Mouse (Mus musculus) hindbrain, embryonic 13.5 days (tissue): ENCODE measurements around the gene Gpr68. TPM values are rescaled to one million over a fixed set of nuclear protein-coding genes. Genes with fewer than 3 reads are reported as not detected.

Experiments
- ATAC-seq: fragments of 200-750 bp; cut with Nextera tagmentation; 2 replicates; pipeline ENCODE4 v1.8.0; 2017; ENCODE audit warnings: moderate TSS enrichment; ENCODE audit not compliant: low FRiP score
- H3K27ac ChIP-seq: fragments of 300-500 bp; sonication (generic); 2 replicates; pipeline ENCODE4 v1.5.1; 2015; ENCODE audit warnings: inconsistent platforms, mild to moderate bottlenecking, moderate library complexity
- H3K27me3 ChIP-seq: fragments of 300-500 bp; sonication (generic); 2 replicates; pipeline ENCODE4 v1.6.1; 2015; ENCODE audit warnings: mild to moderate bottlenecking, inconsistent platforms
- H3K36me3 ChIP-seq: fragments of 300-500 bp; sonication (generic); 2 replicates; pipeline ENCODE4 v1.6.1; 2015; ENCODE audit warnings: mild to moderate bottlenecking, inconsistent platforms
- H3K4me1 ChIP-seq: fragments of 300-500 bp; sonication (generic); replicated peaks from 2 replicates; pipeline ENCODE4 v1.6.1; 2015; ENCODE audit warnings: inconsistent platforms
- H3K4me2 ChIP-seq: fragments of 300-500 bp; sonication (generic); 2 replicates; pipeline ENCODE4 v1.6.1; 2015; ENCODE audit warnings: inconsistent platforms, mild to moderate bottlenecking, moderate library complexity
- H3K4me3 ChIP-seq: fragments of 300-500 bp; sonication (generic); 2 replicates; pipeline ENCODE4 v1.5.1; 2015; ENCODE audit warnings: mild to moderate bottlenecking, inconsistent platforms
- H3K9ac ChIP-seq: fragments of 300-500 bp; sonication (generic); 2 replicates; pipeline ENCODE4 v1.6.1; 2015; ENCODE audit warnings: mild to moderate bottlenecking, inconsistent platforms
- H3K9me3 ChIP-seq: fragments of 300-500 bp; sonication (generic); 2 replicates; pipeline ENCODE4 v1.6.1; 2016; ENCODE audit warnings: inconsistent platforms
- WGBS: fragments of 180-500 bp; shearing (Covaris S2); methylation state at CpG from one replicate; pipeline ENCODE4 v1.1.7; 2015; 5-methylcytosine and 5-hydroxymethylcytosine counted together
- polyA plus RNA-seq: library from polyadenylated mRNA; unstranded; fragments of >200 nt; fragmentation: Nextera tagmentation; extraction: Ambion mirVana; gene quantifications from 2 replicates; pipeline ENCODE4 v1.2.1, GENCODE M21; 2015

Gpr68 gene
- polyA plus RNA-seq, 1 experiment from 2014 or later: 1.6 TPM

DNA sequence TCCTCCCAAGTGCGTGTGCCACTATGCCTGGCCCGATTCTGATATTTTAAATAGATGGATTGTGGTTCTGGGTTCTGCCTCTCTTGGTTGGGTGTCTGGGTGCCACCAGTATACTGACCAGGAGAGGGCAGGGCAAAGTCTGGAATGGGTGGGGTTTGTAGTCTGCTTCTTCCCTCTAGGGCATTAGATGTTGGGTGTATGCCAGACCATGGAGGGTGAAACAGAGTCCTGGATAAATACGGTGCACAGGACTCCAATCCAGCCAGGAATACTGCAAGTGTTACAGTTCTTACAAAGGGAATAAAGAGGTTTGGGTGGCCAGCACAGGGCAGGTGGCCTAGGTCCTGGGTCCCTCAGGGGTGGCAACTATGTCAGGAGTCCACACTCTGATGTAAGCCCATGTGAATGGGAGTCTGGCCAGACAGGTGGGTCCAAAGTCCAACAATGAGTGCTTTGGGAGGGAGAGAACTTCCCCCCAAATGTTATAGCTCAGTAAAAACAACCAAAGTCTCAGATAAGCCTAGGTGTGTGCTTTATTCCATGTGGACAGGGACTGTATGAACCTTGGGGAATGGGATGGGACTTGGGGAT is 45.0 kb downstream of the Gpr68 start:
- no peak overlapping the region for H3K4me3 ChIP-seq
- WGBS: 97% methylated on average over 3 of the region's 3 CpGs

DNA sequence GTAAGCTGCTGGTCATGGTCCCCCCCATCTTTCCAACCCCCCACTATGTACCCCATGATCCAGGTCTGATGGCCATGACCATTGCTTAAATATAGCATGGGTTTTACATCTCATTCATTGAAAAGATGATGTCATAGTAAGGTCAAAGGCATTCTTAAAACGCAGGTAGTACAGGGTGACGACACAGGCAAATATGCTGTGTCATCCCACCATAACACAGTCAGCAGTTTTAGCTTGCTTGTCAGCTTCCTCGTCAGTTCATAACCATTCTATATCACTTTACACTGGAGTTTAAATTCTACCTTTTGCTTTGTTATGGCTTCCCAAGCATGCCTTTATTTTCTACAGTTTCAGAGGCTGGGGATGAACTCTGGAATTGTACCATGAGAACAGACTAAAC is 45.7 kb downstream of the Gpr68 start:
- WGBS: 88% methylated on average over 3 of the region's 3 CpGs
- Histone ChIP-seq H3K36me3 (no peaks in the 10 kb centered on the region), H3K4me3 (no peak overlapping the region), H3K27ac (no peak overlapping the region), H3K9me3 (peaks cover 3% of the 10 kb centered on the region; the same call in 1 of the 2 replicates), H3K4me1 (peaks cover 6% of the 10 kb centered on the region), H3K9ac (no peak overlapping the region), H3K27me3 (no peaks in the 10 kb centered on the region), H3K4me2 (no peak overlapping the region)
- ATAC-seq: no peak

More for the DNA sequence above, 45.0 kb downstream of the Gpr68 start:
- Histone ChIP-seq H3K4me2 (no peak overlapping the region), H3K9me3 (peaks cover 3% of the 10 kb centered on the region; the same call in 1 of the 2 replicates), H3K9ac (no peak overlapping the region), H3K27ac (no peak overlapping the region), H3K4me1 (peaks cover 6% of the 10 kb centered on the region), H3K36me3 (no peaks in the 10 kb centered on the region), H3K27me3 (no peaks in the 10 kb centered on the region)
- ATAC-seq: no peak

DNA sequence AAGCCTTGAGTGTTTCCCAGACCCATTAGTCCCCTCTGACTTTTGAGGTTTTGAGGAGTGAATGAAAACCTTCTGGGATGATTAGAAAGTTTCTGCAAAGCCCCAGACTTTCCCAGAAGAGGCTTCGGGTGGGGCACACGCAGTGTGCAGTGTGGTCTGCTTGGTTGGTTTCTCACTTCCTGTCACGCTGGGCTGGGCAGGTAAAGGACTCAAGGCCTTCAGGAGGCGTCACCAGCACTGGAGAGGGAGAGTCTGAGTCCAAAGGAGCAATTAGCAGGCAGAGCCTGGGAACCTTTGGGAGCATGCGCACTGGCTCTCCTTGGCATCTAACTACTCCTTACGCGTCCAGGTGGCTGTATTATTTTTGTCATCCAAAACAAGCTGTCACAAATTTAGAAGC is 50.2 kb downstream of the Gpr68 start:
- Histone ChIP-seq H3K36me3 (no peaks in the 10 kb centered on the region), H3K27me3 (no peaks in the 10 kb centered on the region), H3K4me3 (no peak overlapping the region), H3K4me1 (no peaks in the 10 kb centered on the region), H3K9me3 (peaks cover 3% of the 10 kb centered on the region; the same call in 1 of the 2 replicates), H3K27ac (no peak overlapping the region), H3K4me2 (no peak overlapping the region), H3K9ac (no peak overlapping the region)
- ATAC-seq: no peak
- 85% methylated on average over 7 of the region's 7 CpGs for whole genome bisulfite sequencing

DNA sequence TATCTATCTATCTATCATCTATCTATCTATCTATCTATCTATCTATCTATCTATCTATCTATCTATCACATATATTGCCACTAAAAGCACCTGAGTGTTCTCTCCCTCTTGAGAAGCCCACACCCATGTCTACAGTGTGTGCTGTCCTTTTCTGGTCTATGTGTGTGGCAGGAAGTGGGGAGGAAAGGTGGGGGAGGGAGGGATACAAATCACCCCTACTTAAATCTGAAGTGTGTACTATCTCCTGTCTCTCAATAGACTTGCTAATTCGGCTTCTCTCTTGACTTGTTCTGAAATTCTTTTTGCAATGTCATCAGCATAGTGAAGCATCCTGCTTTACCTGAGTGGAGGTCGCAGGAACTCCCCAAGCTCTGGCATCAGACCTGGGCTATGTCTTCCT is 51.7 kb downstream of the Gpr68 start:
- no peak overlapping the region for H3K4me2 ChIP-seq
- H3K9me3 ChIP-seq: peaks cover 3% of the 10 kb centered on the region; the same call in 1 of the 2 replicates
- no peak overlapping the region for H3K4me3 ChIP-seq
- no peak for ATAC-seq
- no peaks in the 10 kb centered on the region for H3K27me3 ChIP-seq
- no peaks in the 10 kb centered on the region for H3K36me3 ChIP-seq
- 89% methylated on average over 2 of the region's 2 CpGs for WGBS
- no peak overlapping the region for H3K9ac ChIP-seq
- H3K27ac ChIP-seq: no peak overlapping the region
- H3K4me1 ChIP-seq: no peaks in the 10 kb centered on the region

DNA sequence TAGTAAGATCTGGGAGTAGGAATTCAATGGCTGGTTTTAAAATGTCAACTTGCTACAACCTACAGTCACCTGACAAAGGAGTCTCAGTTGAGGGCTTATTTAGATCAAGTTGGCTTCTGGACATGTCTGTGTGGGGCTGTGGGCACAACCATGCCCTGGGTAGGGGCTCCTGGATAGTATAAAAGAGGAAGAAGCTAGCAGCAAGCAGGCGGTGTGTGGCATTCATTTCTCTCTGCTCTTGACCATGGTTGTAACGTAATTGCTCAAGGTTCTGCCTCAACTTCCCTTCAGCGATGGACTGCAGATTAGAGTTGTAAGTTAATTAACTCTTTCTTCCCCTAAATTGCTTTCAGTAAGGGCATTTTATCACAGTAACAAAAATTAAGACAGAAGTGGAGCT is 55.6 kb downstream of the Gpr68 start:
- H3K36me3 ChIP-seq: no peaks in the 10 kb centered on the region
- no peak overlapping the region for H3K4me3 ChIP-seq
- H3K4me2 ChIP-seq: no peak overlapping the region
- no peaks in the 10 kb centered on the region for H3K27me3 ChIP-seq
- WGBS: 88% methylated on average over 3 of the region's 3 CpGs
- no peak overlapping the region for H3K27ac ChIP-seq
- no peak for ATAC-seq
- peaks cover 3% of the 10 kb centered on the region for H3K4me1 ChIP-seq
- no peak overlapping the region for H3K9ac ChIP-seq
- H3K9me3 ChIP-seq: no peaks in the 10 kb centered on the region

- peak; percentile 76 for ATAC-seq
- Histone ChIP-seq H3K36me3 (no peaks in the 10 kb centered on the region), H3K4me2 (no peak overlapping the region), H3K27ac (no peak overlapping the region), H3K4me3 (no peak overlapping the region), H3K9me3 (no peaks in the 10 kb centered on the region), H3K27me3 (no peaks in the 10 kb centered on the region), H3K9ac (no peak overlapping the region), H3K4me1 (peaks cover 14% of the 10 kb centered on the region)
- 80% methylated on average over 7 of the region's 7 CpGs for WGBS
These were observed 58.4 kb downstream of the Gpr68 start for GRCm38 (mm10) chr12:100849421-100850138.

DNA sequence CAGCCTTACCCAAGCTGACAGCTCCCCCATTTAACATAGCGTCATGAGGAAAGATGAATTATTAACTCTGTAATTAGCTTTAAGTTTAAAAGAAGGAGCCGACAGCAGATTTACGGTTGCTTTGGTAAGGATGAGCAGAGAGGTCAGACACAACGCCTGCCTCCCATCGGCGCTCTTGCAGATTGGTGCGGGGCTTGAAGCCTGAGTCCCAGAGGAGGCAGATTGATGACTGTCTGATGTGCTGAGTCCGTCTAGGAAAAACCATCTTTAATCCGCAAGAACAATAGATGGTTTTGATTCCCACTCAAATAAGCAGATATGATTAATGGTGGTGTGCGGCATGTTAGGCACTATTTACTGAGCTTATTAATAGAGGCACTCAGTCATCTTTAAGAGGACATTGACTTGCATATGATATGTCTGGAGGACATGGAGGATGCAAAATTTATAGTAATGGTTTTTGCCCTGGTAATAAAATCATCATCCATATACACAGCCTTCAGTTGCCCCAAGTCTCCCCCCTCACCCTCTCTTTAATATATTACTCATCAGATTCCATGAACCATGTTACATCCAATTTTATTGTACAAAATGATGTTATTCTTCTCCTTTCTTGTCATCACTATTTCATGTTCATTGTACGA is 60.4 kb downstream of the Gpr68 start:
- Histone ChIP-seq H3K27me3 (no peaks in the 10 kb centered on the region), H3K9ac (no peak overlapping the region), H3K4me3 (no peak overlapping the region), H3K4me2 (no peak overlapping the region), H3K27ac (peak overlapping the region; percentile 53; the same call in 1 of the 2 replicates), H3K9me3 (no peaks in the 10 kb centered on the region), H3K4me1 (peaks cover 14% of the 10 kb centered on the region), H3K36me3 (no peaks in the 10 kb centered on the region)
- ATAC-seq: peak; percentile 25; the same call in 1 of the 2 replicates
- WGBS: 44% methylated on average over 11 of the region's 11 CpGs

DNA sequence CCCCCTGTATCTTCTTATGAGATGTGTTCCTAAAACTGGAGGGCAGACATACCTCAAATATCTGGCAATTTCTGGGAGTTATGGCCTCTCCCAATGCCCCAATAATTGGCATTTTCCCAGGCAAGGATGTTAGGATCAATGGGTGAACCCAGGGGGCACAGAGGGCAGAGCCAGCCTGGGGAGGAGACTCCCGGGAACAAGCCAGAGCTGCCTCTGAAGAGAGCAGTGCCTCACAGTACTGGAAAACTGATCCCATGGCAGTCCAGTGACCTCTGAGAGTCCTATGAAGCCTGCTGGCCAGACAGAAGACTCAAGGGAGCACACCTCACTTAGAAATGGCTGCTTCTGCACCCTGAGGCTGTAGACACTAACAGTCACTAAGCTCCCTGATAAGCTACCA is 61.4 kb downstream of the Gpr68 start:
- H3K27ac ChIP-seq: no peak overlapping the region
- 26% methylated on average over 1 of the region's 1 CpGs for WGBS

GRCm38 (mm10) chr12:100845829-100846228 is 62.2 kb downstream of the Gpr68 start:
- H3K27ac ChIP-seq: no peak overlapping the region
- H3K27me3 ChIP-seq: no peaks in the 10 kb centered on the region
- H3K4me2 ChIP-seq: no peak overlapping the region
- no peaks in the 10 kb centered on the region for H3K36me3 ChIP-seq
- no peak overlapping the region for H3K9ac ChIP-seq
- no peak overlapping the region for H3K4me3 ChIP-seq
- peaks cover 14% of the 10 kb centered on the region for H3K4me1 ChIP-seq
- ATAC-seq: no peak
- no peaks in the 10 kb centered on the region for H3K9me3 ChIP-seq
- 37% methylated on average over 2 of the region's 2 CpGs for WGBS

More for the DNA sequence above, 61.4 kb downstream of the Gpr68 start:
- H3K36me3 ChIP-seq: no peaks in the 10 kb centered on the region
- no peak overlapping the region for H3K4me2 ChIP-seq
- H3K27me3 ChIP-seq: no peaks in the 10 kb centered on the region
- no peak for ATAC-seq
- no peaks in the 10 kb centered on the region for H3K9me3 ChIP-seq
- no peak overlapping the region for H3K4me3 ChIP-seq
- H3K4me1 ChIP-seq: peaks cover 14% of the 10 kb centered on the region
- H3K9ac ChIP-seq: no peak overlapping the region

DNA sequence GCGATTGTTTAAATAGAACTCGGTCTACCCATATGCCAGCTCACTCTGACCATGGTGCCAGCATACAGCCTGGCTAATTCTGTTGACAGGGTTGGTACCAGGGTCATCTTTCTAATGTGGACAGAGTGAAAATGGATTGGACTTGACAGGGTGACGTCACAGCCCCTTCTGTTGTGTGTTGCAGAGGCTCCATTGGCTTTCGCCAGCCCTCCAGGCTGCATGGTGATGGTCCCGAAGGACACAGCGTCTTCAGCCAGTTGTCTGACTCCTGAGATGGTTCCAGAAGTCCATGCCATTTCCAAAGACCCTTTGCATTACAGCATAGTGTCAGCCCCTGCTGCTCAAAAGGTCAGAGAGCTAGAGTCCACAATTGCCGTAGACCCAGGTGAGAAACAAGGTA is 63.5 kb downstream of the Gpr68 start:
- Histone ChIP-seq H3K4me3 (no peak overlapping the region), H3K4me1 (peaks cover 19% of the 10 kb centered on the region), H3K27ac (no peak overlapping the region), H3K9me3 (no peaks in the 10 kb centered on the region), H3K4me2 (no peak overlapping the region), H3K9ac (no peak overlapping the region), H3K27me3 (no peaks in the 10 kb centered on the region), H3K36me3 (no peaks in the 10 kb centered on the region)
- no peak for ATAC-seq
- WGBS: 81% methylated on average over 7 of the region's 7 CpGs

GRCm38 (mm10) chr12:100843171-100843570 is 64.8 kb downstream of the Gpr68 start:
- H3K27me3 ChIP-seq: no peaks in the 10 kb centered on the region
- peaks cover 28% of the 10 kb centered on the region for H3K4me1 ChIP-seq
- H3K36me3 ChIP-seq: no peaks in the 10 kb centered on the region
- no peaks in the 10 kb centered on the region for H3K9me3 ChIP-seq
- H3K4me3 ChIP-seq: no peak overlapping the region
- no peak overlapping the region for H3K9ac ChIP-seq
- no peak overlapping the region for H3K4me2 ChIP-seq
- H3K27ac ChIP-seq: no peak overlapping the region
- WGBS: 91% methylated on average over 4 of the region's 4 CpGs
- no peak for ATAC-seq

GRCm38 (mm10) chr12:100841211-100841792 is 66.7 kb downstream of the Gpr68 start:
- Histone ChIP-seq H3K9me3 (no peaks in the 10 kb centered on the region), H3K9ac (no peak overlapping the region), H3K4me2 (no peak overlapping the region), H3K4me1 (peaks cover 14% of the 10 kb centered on the region), H3K4me3 (no peak overlapping the region), H3K36me3 (no peaks in the 10 kb centered on the region), H3K27me3 (no peaks in the 10 kb centered on the region), H3K27ac (no peak overlapping the region)
- peak; percentile 71 for ATAC-seq
- WGBS: 28% methylated on average over 3 of the region's 3 CpGs
